29 mouse cellular contexts compared by ENCODE assay signal in the genomic region with DNA sequence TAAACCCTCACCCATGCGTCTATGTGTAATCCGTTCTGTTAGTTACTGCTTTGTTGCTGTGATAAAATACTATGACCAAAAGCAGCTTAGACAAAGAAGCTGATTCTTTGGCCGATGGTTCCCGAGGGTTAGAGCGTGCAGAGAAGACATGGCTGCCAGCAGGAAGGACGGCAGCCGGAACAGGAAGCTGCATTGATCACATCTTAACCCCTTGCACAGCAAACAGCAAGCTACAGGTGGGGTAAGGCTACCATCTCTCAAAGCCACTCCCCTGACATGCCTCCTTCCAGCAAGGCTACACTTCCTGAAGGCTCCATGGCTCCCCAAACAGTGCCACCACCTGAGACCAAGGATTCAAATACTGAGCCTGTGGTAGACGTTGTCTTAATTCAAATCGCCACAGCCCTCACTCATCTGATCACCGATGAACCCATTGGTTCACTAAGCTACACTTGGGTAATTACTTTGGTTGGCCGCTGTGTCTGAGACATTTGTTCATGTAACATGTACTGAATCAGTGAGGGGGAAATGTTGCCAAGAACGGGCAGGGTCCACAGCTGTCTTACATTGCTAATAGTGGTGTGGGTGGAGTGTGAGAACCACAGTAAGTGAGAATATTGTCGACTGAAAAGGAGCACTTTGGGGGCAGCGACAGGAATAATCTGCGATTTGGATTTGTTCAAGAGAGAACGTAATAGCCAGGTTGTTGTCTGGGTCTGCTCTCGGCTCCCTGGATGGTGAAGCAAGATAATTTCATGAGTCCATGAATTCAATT. TPM values are rescaled to one million over a fixed set of nuclear protein-coding genes. Genes with fewer than 3 reads are reported as not detected.
DNase-seq lines count a peak whose midpoint lies in the region; ATAC-seq lines count a peak whose summit lies in the region.
"Had no signal": no experiment of that assay in that cellular context is flagged by ENCODE, and none has a peak within 500 bp of the region (broad histone marks: within the 10 kb centered on the region; RNA-seq: fewer than 3 reads in every experiment).

No protein-coding gene starts in this region.

- no peaks in the 10 kb centered on the region for H3K9me3 ChIP-seq in hindbrain, embryonic 14.5 days (ENCODE audit: control insufficient read depth, low read length)
- H3K9me3 ChIP-seq in hindbrain, embryonic 12.5 days (replicated peaks), result no peaks in the 10 kb centered on the region
- H3K9me3 ChIP-seq: forebrain, embryonic 15.5 days; heart, embryonic 13.5 days; limb, embryonic 10.5 days; limb, embryonic 15.5 days; liver, embryonic 13.5 days; megakaryocyte, embryonic 14.5 days; midbrain, embryonic 13.5 days; stomach, embryonic 15.5 days had no signal

- H3K36me3 ChIP-seq in hindbrain, embryonic 14.5 days (replicated peaks; ENCODE audit: control insufficient read depth, insufficient read depth), result no peaks in the 10 kb centered on the region
- H3K36me3 ChIP-seq in hindbrain, embryonic 12.5 days, result no peaks in the 10 kb centered on the region
- H3K36me3 ChIP-seq: forebrain, embryonic 15.5 days; heart, embryonic 13.5 days; limb, embryonic 10.5 days; limb, embryonic 15.5 days; liver, embryonic 13.5 days; midbrain, embryonic 13.5 days; stomach, embryonic 15.5 days had no signal

- WGBS in hindbrain, embryonic 14.5 days, result 81% methylated on average over 17 of the region's 17 CpGs
- WGBS in hindbrain, embryonic 12.5 days, result 83% methylated on average over 17 of the region's 17 CpGs

- H3K9ac ChIP-seq in hindbrain, embryonic 14.5 days, result no peak overlapping the region
- no peak overlapping the region for H3K9ac ChIP-seq in hindbrain, embryonic 12.5 days
- H3K9ac ChIP-seq: forebrain, embryonic 15.5 days; heart, embryonic 13.5 days; limb, embryonic 15.5 days; liver, embryonic 13.5 days; midbrain, embryonic 13.5 days; stomach, embryonic 15.5 days had no signal

- no peak overlapping the region for H3K27ac ChIP-seq in hindbrain, embryonic 14.5 days
- no peak overlapping the region for H3K27ac ChIP-seq in hindbrain, embryonic 12.5 days
- H3K27ac ChIP-seq: forebrain, embryonic 15.5 days; heart, embryonic 13.5 days; limb, embryonic 10.5 days; limb, embryonic 15.5 days; liver, embryonic 13.5 days; midbrain, embryonic 13.5 days; stomach, embryonic 15.5 days had no signal

- H3K27me3 ChIP-seq in hindbrain, embryonic 14.5 days (ENCODE audit: control insufficient read depth, insufficient read depth, low read length), result no peaks in the 10 kb centered on the region
- no peaks in the 10 kb centered on the region for H3K27me3 ChIP-seq in hindbrain, embryonic 12.5 days
- H3K27me3 ChIP-seq: forebrain, embryonic 15.5 days; heart, embryonic 13.5 days; limb, embryonic 15.5 days; liver, embryonic 13.5 days; megakaryocyte, embryonic 14.5 days; midbrain, embryonic 13.5 days; stomach, embryonic 15.5 days had no signal

- H3K4me2 ChIP-seq in hindbrain, embryonic 14.5 days (replicated peaks), result no peak overlapping the region
- no peak overlapping the region for H3K4me2 ChIP-seq in hindbrain, embryonic 12.5 days (replicated peaks)
- H3K4me2 ChIP-seq: forebrain, embryonic 15.5 days; heart, embryonic 13.5 days; limb, embryonic 15.5 days; liver, embryonic 13.5 days; midbrain, embryonic 13.5 days; stomach, embryonic 15.5 days had no signal

- peak; percentile 38 for DNase-seq in hindbrain, embryonic 14.5 days (ENCODE audit: low spot score)
- peak; percentile 53 for DNase-seq in ZHBTc4 (ENCODE audit: low read depth, low spot score)
- DNase-seq in layer of hippocampus, adult 9-10 months (ENCODE audit: low spot score), result peak; percentile 7
- no peak for DNase-seq in kidney, adult 9 months
- DNase-seq in urinary bladder, postnatal 25 days (ENCODE audit: low spot score), result no peak
- no peak for DNase-seq in kidney, postnatal 25 days
- DNase-seq: adrenal gland, postnatal 10 days; cerebellum, adult 11-12 months; cerebellum, postnatal 14 days; gastrocnemius, postnatal 36 days; heart, postnatal 10 days; kidney, adult 18-20 months; kidney, postnatal 4 days; liver, embryonic 13.5 days; lung, adult 18-20 months; lung, postnatal 4 days; retina, postnatal 1 day; right cerebral cortex, postnatal 25 days; thymus, postnatal 14 days had no signal

- 0 out of 2 replicates have a peak, but pooled peaks cover 3% of the 10 kb centered on the region for H3K4me1 ChIP-seq in hindbrain, embryonic 14.5 days (replicated peaks; ENCODE audit: control insufficient read depth, insufficient read depth, low read length)
- H3K4me1 ChIP-seq in hindbrain, embryonic 12.5 days, result no peaks in the 10 kb centered on the region
- H3K4me1 ChIP-seq: limb, embryonic 10.5 days; limb, embryonic 15.5 days; liver, embryonic 13.5 days; megakaryocyte, embryonic 14.5 days; midbrain, embryonic 13.5 days; stomach, embryonic 15.5 days had no signal

- no peak for ATAC-seq in hindbrain, embryonic 14.5 days (ENCODE audit: low FRiP score)
- no peak for ATAC-seq in hindbrain, embryonic 12.5 days (ENCODE audit: low FRiP score)
- ATAC-seq: forebrain, embryonic 15.5 days; hindbrain, embryonic 16.5 days; lung, postnatal 0 days; midbrain, embryonic 13.5 days had no signal

- no peak overlapping the region for H3K4me3 ChIP-seq in hindbrain, embryonic 14.5 days (replicated peaks; ENCODE audit: low read length)
- H3K4me3 ChIP-seq in hindbrain, embryonic 12.5 days, result no peak overlapping the region
- H3K4me3 ChIP-seq: forebrain, embryonic 15.5 days; heart, embryonic 13.5 days; limb, embryonic 10.5 days; limb, embryonic 15.5 days; liver, embryonic 13.5 days; megakaryocyte, embryonic 14.5 days; midbrain, embryonic 13.5 days; stomach, embryonic 15.5 days had no signal

RNA-seq across cellular contexts. Expression of a gene that starts 56.9 kb away (rescaled TPM):
- 0.11 and 0.17 TPM in 2 replicates for polyA plus RNA-seq in hindbrain, embryonic 14.5 days (2014; fragmentation: Nextera tagmentation; extraction: Ambion mirVana)
- 0.21 and 0.40 TPM in 2 replicates for polyA plus RNA-seq in hindbrain, embryonic 12.5 days (2016; fragmentation: Nextera tagmentation; extraction: Ambion mirVana)

Comparison
In these comparisons a context has a peak if more than half of its experiments do, and no peak if none do; other contexts are left out.
1. DNase-seq: peak in hindbrain, embryonic 14.5 days (single experiment), ZHBTc4 (single experiment) and layer of hippocampus, adult 9-10 months (single experiment); none in kidney, adult 9 months (single experiment), urinary bladder, postnatal 25 days (single experiment) and kidney, postnatal 25 days (0 of 2).